Mouse (Mus musculus) bone marrow macrophage, adult 2 months (primary cell): ENCODE measurements around the gene Ifitm2.

ENCODE experiments used
- CTCF ChIP-seq: IDR thresholded peaks from 2 replicates; pipeline ENCODE4 v1.5.1; 2012; ENCODE audit warnings: low read depth, mild to moderate bottlenecking, low read length, moderate library complexity
- POLR2A ChIP-seq: IDR thresholded peaks from 2 replicates; pipeline ENCODE4 v1.6.1; 2012; ENCODE audit warnings: mild to moderate bottlenecking, low read depth, low read length, borderline replicate concordance

DNA sequence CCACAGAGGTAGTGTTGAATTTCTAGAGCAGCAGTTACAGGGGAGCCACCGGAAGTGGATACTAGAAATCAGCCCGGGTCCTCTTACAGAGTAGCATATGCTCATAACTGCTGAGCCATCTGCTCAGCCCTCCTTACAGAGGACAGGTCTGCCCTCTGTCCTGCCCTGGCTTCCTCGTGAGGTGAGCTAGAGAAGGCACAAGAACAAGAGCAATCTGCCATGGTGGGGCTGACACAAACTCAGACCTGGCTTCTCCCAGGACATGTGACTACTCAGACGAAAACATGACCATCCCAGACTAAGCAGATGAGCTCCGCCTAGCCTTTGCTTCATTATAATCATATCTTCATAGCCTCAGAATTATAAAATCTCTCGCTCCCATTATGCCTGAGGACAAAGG lies 4.0 kb downstream of the Ifitm2 start:
- TF ChIP-seq POLR2A (no peak), CTCF (no peak)
